9 mouse cellular contexts compared by ENCODE assay signal in genomic region chr1:87541614-87542013, GRCm38 (mm10). TPM values are rescaled to one million over a fixed set of nuclear protein-coding genes. Genes with fewer than 3 reads are reported as not detected.
DNase-seq lines count a peak whose midpoint lies in the region; ATAC-seq and TF ChIP-seq lines count a peak whose summit lies in the region.
"Had no signal": no experiment of that assay in that cellular context is flagged by ENCODE, and none has a peak within 500 bp of the region (broad histone marks: within the 10 kb centered on the region; RNA-seq: fewer than 3 reads in every experiment).

No protein-coding gene starts in this region.

- H3K4me3 ChIP-seq in gastrocnemius, adult 2 months, result peak overlapping the region; percentile 17; the same call in 1 of the 2 replicates
- H3K4me3 ChIP-seq in testis, adult 2 months (ENCODE audit: control insufficient read depth, low read depth, low read length), result peak overlapping the region; percentile 47; the same call in 1 of the 2 replicates
- H3K4me3 ChIP-seq in heart, embryonic 15.5 days, result no peak overlapping the region
- H3K4me3 ChIP-seq: hindbrain, embryonic 15.5 days had no signal

- no peak for ATAC-seq in heart, embryonic 15.5 days (replicated peaks; ENCODE audit: insufficient number of reproducible peaks, insufficient read depth, low FRiP score, low read depth)
- ATAC-seq in inflammation-experienced regulatory T-cells, adult 6 months, result no peak

- TF ChIP-seq CTCF in gastrocnemius, adult 2 months (IDR thresholded peaks at IDR 0.05), result peak; percentile 63
- peak; percentile 70 for TF ChIP-seq CTCF in testis, adult 2 months (IDR thresholded peaks at IDR 0.05; ENCODE audit: control insufficient read depth, insufficient read depth, insufficient replicate concordance, low read depth, low read length)

- H3K4me2 ChIP-seq in heart, embryonic 15.5 days, result 0 out of 2 replicates have a peak overlapping the region, but pooled peaks have one; percentile 5
- H3K4me2 ChIP-seq: hindbrain, embryonic 15.5 days had no signal

- H3K9ac ChIP-seq in heart, embryonic 15.5 days, result no peak overlapping the region
- H3K9ac ChIP-seq: hindbrain, embryonic 15.5 days had no signal

- no peaks in the 10 kb centered on the region for H3K9me3 ChIP-seq in heart, embryonic 15.5 days (replicated peaks)
- H3K9me3 ChIP-seq: hindbrain, embryonic 15.5 days had no signal

- intact Hi-C loops in gastrocnemius, adult 2 months (cut with DNase I), result loop anchor here (1.0 to 2.0 kb wide), 2 partner anchors 67 to 180 kb away; no protein-coding TSS in a partner anchor

- H3K4me1 ChIP-seq in testis, adult 2 months (ENCODE audit: control insufficient read depth, insufficient read depth, low read length), result no peaks in the 10 kb centered on the region
- H3K4me1 ChIP-seq in heart, embryonic 15.5 days (replicated peaks), result no peaks in the 10 kb centered on the region

- no peak for TF ChIP-seq POLR2A in testis, adult 2 months (IDR thresholded peaks at IDR 0.05; ENCODE audit: control insufficient read depth, low read depth, low read length)

- H3K36me3 ChIP-seq in testis, adult 2 months (ENCODE audit: control insufficient read depth, insufficient read depth, low read length), result no peaks in the 10 kb centered on the region
- H3K36me3 ChIP-seq in heart, embryonic 15.5 days, result no peaks in the 10 kb centered on the region
- H3K36me3 ChIP-seq: hindbrain, embryonic 15.5 days had no signal

- 30% methylated on average over 7 of the region's 7 CpGs for WGBS in heart, embryonic 15.5 days

- peak; percentile 57 for DNase-seq in gastrocnemius, adult 2 months
- DNase-seq in gastrocnemius, postnatal 4 days (ENCODE audit: low spot score in 2 of 2), result no peak
- DNase-seq in testis, postnatal 10 days (ENCODE audit: low spot score), result no peak
- peak; percentile 25 for DNase-seq in c-Kit-positive CD71-positive TER-119-negative erythroid progenitor cells, embryonic 14.5 days (ENCODE audit: low read depth)
- DNase-seq in lung, postnatal 14 days, result peak; percentile 71

- no peaks in the 10 kb centered on the region for H3K27me3 ChIP-seq in testis, adult 2 months (ENCODE audit: control insufficient read depth, insufficient read depth, low read length)
- no peaks in the 10 kb centered on the region; the same call in 1 of the 2 replicates for H3K27me3 ChIP-seq in heart, embryonic 15.5 days
- H3K27me3 ChIP-seq: hindbrain, embryonic 15.5 days had no signal

- no peak overlapping the region for H3K27ac ChIP-seq in gastrocnemius, adult 2 months
- no peak overlapping the region for H3K27ac ChIP-seq in testis, adult 2 months (ENCODE audit: control insufficient read depth, insufficient read depth, low read depth, low read length)
- no peak overlapping the region for H3K27ac ChIP-seq in heart, embryonic 15.5 days
- H3K27ac ChIP-seq: hindbrain, embryonic 15.5 days had no signal

RNA-seq across cellular contexts. Expression of gene Neu2, which starts 31.9 kb away (rescaled TPM):
- 10 to 100 TPM in 1 of 2 experiments, 1 to 10 TPM in 1; 8.9 to 11.7 TPM for total RNA-seq in gastrocnemius, adult 2 months (2021)
- total RNA-seq in gastrocnemius, postnatal 4 days (2021), result 1 to 10 TPM; 3.4 to 3.8 TPM
- 0.59 and 1.4 TPM in 2 replicates for polyA plus RNA-seq in testis, adult 2 months (2012; rRNA removed)
- 0.53 and 2.3 TPM in 2 replicates for polyA plus RNA-seq in heart, embryonic 15.5 days (2015; fragmentation: Nextera tagmentation; extraction: Ambion mirVana)
- polyA plus RNA-seq in inflammation-experienced regulatory T-cells, adult 6 months (2017; shearing (Covaris generic)), result not detected

RNA-seq across cellular contexts. Expression of gene Ngef, which starts 32.1 kb away (rescaled TPM):
- under 1 TPM; 0.08 to 0.17 TPM for total RNA-seq in gastrocnemius, adult 2 months (2021)
- total RNA-seq in gastrocnemius, postnatal 4 days (2021), result 1 to 10 TPM in 1 of 2 experiments, under 1 TPM in 1; 0.75 to 1.2 TPM
- 0.89 and 1.2 TPM in 2 replicates for polyA plus RNA-seq in testis, adult 2 months (2012; rRNA removed)
- 0.34 and 1.0 TPM in 2 replicates for polyA plus RNA-seq in heart, embryonic 15.5 days (2015; fragmentation: Nextera tagmentation; extraction: Ambion mirVana)
- not detected for polyA plus RNA-seq in inflammation-experienced regulatory T-cells, adult 6 months (2017; shearing (Covaris generic))

Comparison
In these comparisons a context has a peak if more than half of its experiments do, and no peak if none do; other contexts are left out.
1. DNase-seq: peak in gastrocnemius, adult 2 months (single experiment), c-Kit-positive CD71-positive TER-119-negative erythroid progenitor cells, embryonic 14.5 days (single experiment) and lung, postnatal 14 days (single experiment); none in gastrocnemius, postnatal 4 days (0 of 2) and testis, postnatal 10 days (single experiment).